Mouse (Mus musculus): ENCODE measurements around the gene Olfr513. TPM values are rescaled to one million over a fixed set of nuclear protein-coding genes. Genes with fewer than 3 reads are reported as not detected.

The Olfr513 gene
- not detected for polyA plus RNA-seq (2015; fragmentation: Illumina TruSeq; extraction: RNeasy Lipid Tissue Mini Kit (QIAGEN cat#74804); ENCODE audit: insufficient read depth, low read depth, low replicate concordance)

DNA sequence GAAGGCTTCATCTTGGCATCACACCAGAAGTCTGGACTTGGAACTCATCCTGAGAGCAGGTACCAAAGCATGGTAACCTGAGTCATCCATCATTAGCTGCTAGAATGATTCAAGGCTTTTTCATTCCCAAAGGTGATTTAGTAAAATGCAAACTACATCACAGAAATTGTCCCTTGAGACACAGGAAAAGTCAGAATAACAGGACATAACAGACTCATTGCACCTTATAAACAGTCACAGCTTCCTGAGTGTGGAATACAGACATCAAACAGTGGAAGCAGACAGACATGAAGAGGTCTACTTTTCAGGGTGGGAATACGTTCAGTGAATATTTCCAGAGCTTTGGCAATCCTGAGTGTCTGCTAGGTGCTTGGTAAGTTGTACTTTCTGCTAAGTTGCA is at the start of gene Olfr513:
TSS of gene Olfr513 (plus strand) at position 301 of the 400 bp plus-strand sequence.

DNA sequence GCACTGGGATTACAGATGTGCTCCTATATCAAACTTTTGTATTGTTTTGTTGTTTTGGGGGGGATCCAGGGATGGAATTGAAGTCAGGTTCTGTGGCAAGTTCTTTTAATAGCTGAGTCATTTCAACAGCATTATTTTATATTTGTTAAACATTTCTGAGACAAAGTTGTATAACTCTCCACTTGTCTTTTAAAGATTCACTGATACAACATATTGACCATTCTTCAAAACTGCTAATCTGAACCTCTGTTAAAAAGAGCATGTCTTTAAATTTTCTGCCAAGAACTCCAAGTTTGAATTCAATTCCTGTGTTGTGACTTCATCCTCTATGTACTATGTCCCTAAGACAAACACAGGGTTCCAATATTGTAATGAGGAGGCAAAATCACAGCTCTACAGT is 37.8 kb upstream of the Olfr513 start, which contains the start of gene Olfr512:
TSS of gene Olfr512 (plus strand) at position 301 of the 400 bp plus-strand sequence.

Other genes starting within 250 kb of the Olfr513 start
- not detected for gene Olfr502, start 225.9 kb upstream of the Olfr513 start, polyA plus RNA-seq (2015; fragmentation: Illumina TruSeq; extraction: RNeasy Lipid Tissue Mini Kit (QIAGEN cat#74804); ENCODE audit: insufficient read depth, low read depth, low replicate concordance)
- not detected for gene Olfr503, start 206.4 kb upstream of the Olfr513 start, polyA plus RNA-seq (2015; fragmentation: Illumina TruSeq; extraction: RNeasy Lipid Tissue Mini Kit (QIAGEN cat#74804); ENCODE audit: insufficient read depth, low read depth, low replicate concordance)
- not detected for gene Olfr504, start 185.2 kb upstream of the Olfr513 start, polyA plus RNA-seq (2015; fragmentation: Illumina TruSeq; extraction: RNeasy Lipid Tissue Mini Kit (QIAGEN cat#74804); ENCODE audit: insufficient read depth, low read depth, low replicate concordance)
- not detected for gene Olfr506, start 140.2 kb upstream of the Olfr513 start, polyA plus RNA-seq (2015; fragmentation: Illumina TruSeq; extraction: RNeasy Lipid Tissue Mini Kit (QIAGEN cat#74804); ENCODE audit: insufficient read depth, low read depth, low replicate concordance)
- not detected for gene Olfr507, start 129.2 kb upstream of the Olfr513 start, polyA plus RNA-seq (2015; fragmentation: Illumina TruSeq; extraction: RNeasy Lipid Tissue Mini Kit (QIAGEN cat#74804); ENCODE audit: insufficient read depth, low read depth, low replicate concordance)
- not detected for gene Olfr508, start 121.0 kb upstream of the Olfr513 start, polyA plus RNA-seq (2015; fragmentation: Illumina TruSeq; extraction: RNeasy Lipid Tissue Mini Kit (QIAGEN cat#74804); ENCODE audit: insufficient read depth, low read depth, low replicate concordance)
- not detected for gene Olfr509, start 99.1 kb upstream of the Olfr513 start, polyA plus RNA-seq (2015; fragmentation: Illumina TruSeq; extraction: RNeasy Lipid Tissue Mini Kit (QIAGEN cat#74804); ENCODE audit: insufficient read depth, low read depth, low replicate concordance)
- gene Olfr510, start 84.6 kb upstream of the Olfr513 start, polyA plus RNA-seq (2015; fragmentation: Illumina TruSeq; extraction: RNeasy Lipid Tissue Mini Kit (QIAGEN cat#74804); ENCODE audit: insufficient read depth, low read depth, low replicate concordance): not detected
- gene Olfr512, start 37.7 kb upstream of the Olfr513 start, polyA plus RNA-seq (2015; fragmentation: Illumina TruSeq; extraction: RNeasy Lipid Tissue Mini Kit (QIAGEN cat#74804); ENCODE audit: insufficient read depth, low read depth, low replicate concordance): not detected
- gene Olfr514, start 75.0 kb downstream of the Olfr513 start, polyA plus RNA-seq (2015; fragmentation: Illumina TruSeq; extraction: RNeasy Lipid Tissue Mini Kit (QIAGEN cat#74804); ENCODE audit: insufficient read depth, low read depth, low replicate concordance): not detected
- gene Olfr516, start 99.6 kb downstream of the Olfr513 start, polyA plus RNA-seq (2015; fragmentation: Illumina TruSeq; extraction: RNeasy Lipid Tissue Mini Kit (QIAGEN cat#74804); ENCODE audit: insufficient read depth, low read depth, low replicate concordance): not detected
- gene Olfr517, start 121.4 kb downstream of the Olfr513 start, polyA plus RNA-seq (2015; fragmentation: Illumina TruSeq; extraction: RNeasy Lipid Tissue Mini Kit (QIAGEN cat#74804); ENCODE audit: insufficient read depth, low read depth, low replicate concordance): not detected
- gene Olfr518, start 134.0 kb downstream of the Olfr513 start, polyA plus RNA-seq (2015; fragmentation: Illumina TruSeq; extraction: RNeasy Lipid Tissue Mini Kit (QIAGEN cat#74804); ENCODE audit: insufficient read depth, low read depth, low replicate concordance): not detected
- gene Olfr519, start 143.4 kb downstream of the Olfr513 start, polyA plus RNA-seq (2015; fragmentation: Illumina TruSeq; extraction: RNeasy Lipid Tissue Mini Kit (QIAGEN cat#74804); ENCODE audit: insufficient read depth, low read depth, low replicate concordance): not detected
- not detected for gene Nlrp10, start 179.2 kb downstream of the Olfr513 start, polyA plus RNA-seq (2015; fragmentation: Illumina TruSeq; extraction: RNeasy Lipid Tissue Mini Kit (QIAGEN cat#74804); ENCODE audit: insufficient read depth, low read depth, low replicate concordance)
- gene Eif3f, start 183.4 kb downstream of the Olfr513 start, polyA plus RNA-seq (2015; fragmentation: Illumina TruSeq; extraction: RNeasy Lipid Tissue Mini Kit (QIAGEN cat#74804); ENCODE audit: insufficient read depth, low read depth, low replicate concordance): 37.3 TPM
- 0.52 TPM for gene Tub, start 199.4 kb downstream of the Olfr513 start, polyA plus RNA-seq (2015; fragmentation: Illumina TruSeq; extraction: RNeasy Lipid Tissue Mini Kit (QIAGEN cat#74804); ENCODE audit: insufficient read depth, low read depth, low replicate concordance)

Data from pancreas, adult 10 weeks (tissue).